Mouse (Mus musculus) G1E (cell line): ENCODE data around the gene Zfp598. TPM values are rescaled to one million over a fixed set of nuclear protein-coding genes. Genes with fewer than 3 reads are reported as not detected.

ENCODE experiments used
- ATAC-seq: 2 replicates; pipeline ENCODE4 v1.8.0; 2016; ENCODE audit warnings: mild to moderate bottlenecking; ENCODE audit not compliant: insufficient number of reproducible peaks, poor library complexity, low FRiP score, severe bottlenecking; ENCODE audit errors: extremely low read depth
- DNase-seq: peaks from one replicate; pipeline ENCODE4 v3.0.0; 2012; ENCODE audit warnings: low spot score
- H3K27me3 ChIP-seq: 2 replicates; pipeline ENCODE4 v1.6.1; 2012; ENCODE audit warnings: mild to moderate bottlenecking, low read length, inconsistent platforms; ENCODE audit not compliant: insufficient read depth
- H3K36me3 ChIP-seq: replicated peaks from 2 replicates; pipeline ENCODE3; 2012; ENCODE audit warnings: mild to moderate bottlenecking, inconsistent platforms
- H3K4me1 ChIP-seq: 2 replicates; pipeline ENCODE4 v1.6.1; 2012; ENCODE audit warnings: low read depth, low read length, inconsistent platforms, mixed read lengths; ENCODE audit not compliant: insufficient read depth
- H3K4me3 ChIP-seq: 2 replicates; pipeline ENCODE4 v1.5.1; 2012; ENCODE audit warnings: low read depth, mild to moderate bottlenecking, inconsistent platforms, low read length, moderate library complexity, mixed read lengths
- H3K9me3 ChIP-seq: replicated peaks from 2 replicates; pipeline ENCODE4 v1.6.1; 2012; ENCODE audit warnings: inconsistent platforms
- CTCF ChIP-seq: IDR thresholded peaks from 2 replicates; pipeline ENCODE4 v1.5.1; 2012; ENCODE audit warnings: low read depth, low read length, inconsistent platforms, mixed read lengths
- GATA1 ChIP-seq: IDR thresholded peaks from 2 replicates; pipeline ENCODE4 v1.6.1; 2012; ENCODE audit warnings: borderline replicate concordance, low read length, inconsistent platforms, mixed read lengths
- GATA2 ChIP-seq: IDR thresholded peaks from 2 replicates; pipeline ENCODE4 v1.6.1; 2012; ENCODE audit warnings: low read depth, low read length, inconsistent platforms, borderline replicate concordance
- POLR2AphosphoS5 ChIP-seq: IDR thresholded peaks from 2 replicates; pipeline ENCODE4 v1.6.1; 2012; ENCODE audit warnings: low read depth, low read length, inconsistent platforms; ENCODE audit not compliant: insufficient replicate concordance
- TAL1 ChIP-seq: conservative IDR thresholded peaks from 2 replicates; pipeline ENCODE4 v1.6.1; 2012; ENCODE audit warnings: low read depth, low read length, inconsistent platforms, mixed read lengths
- polyA plus RNA-seq: library from polyadenylated mRNA; stranded (reverse); fragments of >175 nt; gene quantifications from 2 replicates; pipeline ENCODE4 v1.2.3, GENCODE M21; 2012
- total RNA-seq, 2 experiments: library from RNA; stranded (forward) in 1 of 2; stranded (reverse) in 1 of 2; fragments of 200-1000 nt in 1 of 2; fragments of >200 nt in 1 of 2; fragmentation: Nextera tagmentation in 1 of 2; gene quantifications; 2 replicates each; pipeline ENCODE4 v1.2.3; 2014 to 2017

Zfp598 gene
- total and polyA plus RNA-seq, 3 experiments = 11.2 to 86.4 (median 59.1) TPM

- peaks cover 41% of the 10 kb centered on the region for H3K4me1 ChIP-seq
- no peak for ATAC-seq
- no peaks in the 10 kb centered on the region; the same call in 1 of the 2 replicates for H3K27me3 ChIP-seq
- H3K4me3 ChIP-seq = no peak overlapping the region
- peaks cover 80% of the 10 kb centered on the region for H3K36me3 ChIP-seq
- no peak for DNase-seq
- H3K9me3 ChIP-seq = no peaks in the 10 kb centered on the region
- TF ChIP-seq CTCF (no peak), GATA2 (no peak), POLR2AphosphoS5 (no peak), TAL1 (no peak), GATA1 (no peak)
Observed at GRCm38 (mm10) chr17:24701251-24701650, 31.8 kb downstream of the Zfp598 start.

GRCm38 (mm10) chr17:24705821-24706220 is 36.3 kb downstream of the Zfp598 start:
- Histone ChIP-seq H3K4me3 (peak overlapping the region; percentile 75; the same call in 1 of the 2 replicates), H3K9me3 (no peaks in the 10 kb centered on the region), H3K27me3 (no peaks in the 10 kb centered on the region), H3K4me1 (peaks cover 31% of the 10 kb centered on the region), H3K36me3 (peaks cover 55% of the 10 kb centered on the region)
- no peak for TF ChIP-seq CTCF
- no peak for TF ChIP-seq GATA1
- TF ChIP-seq GATA2 = no peak
- no peak for TF ChIP-seq TAL1
- TF ChIP-seq POLR2AphosphoS5 = no peak
- DNase-seq (no peak), ATAC-seq (no peak)

- Histone ChIP-seq H3K27me3 (no peaks in the 10 kb centered on the region), H3K4me3 (peak within 1 kb of the TSS; percentile 75), H3K4me1 (peaks cover 31% of the 10 kb centered on the region), H3K9me3 (no peaks in the 10 kb centered on the region), H3K36me3 (peaks cover 42% of the 10 kb centered on the region)
- TF ChIP-seq GATA1 (no peak), POLR2AphosphoS5 (no peak), CTCF (no peak), TAL1 (no peak)
- ATAC-seq (peak; percentile 68), DNase-seq (peak; percentile 92)
Observed at GRCm38 (mm10) chr17:24706982-24707800, 37.7 kb downstream of the Zfp598 start, which contains the start of gene Tbl3. Tbl3 (minus strand) TSS chr17:24707660.

GRCm38 (mm10) chr17:24707801-24708425 is 38.4 kb downstream of the Zfp598 start:
- TF ChIP-seq POLR2AphosphoS5 (no peak), GATA2 (no peak), TAL1 (no peak), GATA1 (no peak), CTCF (no peak)
- Histone ChIP-seq H3K36me3 (peaks cover 34% of the 10 kb centered on the region), H3K4me1 (peaks cover 30% of the 10 kb centered on the region), H3K4me3 (peak overlapping the region; percentile 75), H3K27me3 (no peaks in the 10 kb centered on the region), H3K9me3 (no peaks in the 10 kb centered on the region)
- ATAC-seq = no peak
- DNase-seq = no peak

GRCm38 (mm10) chr17:24708646-24709045 is 39.2 kb downstream of the Zfp598 start:
- peaks cover 28% of the 10 kb centered on the region for H3K4me1 ChIP-seq
- no peaks in the 10 kb centered on the region for H3K9me3 ChIP-seq
- peaks cover 30% of the 10 kb centered on the region for H3K36me3 ChIP-seq
- DNase-seq = no peak
- H3K4me3 ChIP-seq = no peak overlapping the region
- no peak for TF ChIP-seq GATA2
- H3K27me3 ChIP-seq = no peaks in the 10 kb centered on the region
- ATAC-seq = no peak

- Histone ChIP-seq H3K9me3 (no peaks in the 10 kb centered on the region), H3K4me3 (no peak overlapping the region), H3K36me3 (peaks cover 41% of the 10 kb centered on the region), H3K4me1 (peaks cover 14% of the 10 kb centered on the region), H3K27me3 (no peaks in the 10 kb centered on the region; the same call in 1 of the 2 replicates)
- no peak for TF ChIP-seq POLR2AphosphoS5
- TF ChIP-seq TAL1 = no peak
- TF ChIP-seq GATA2 = no peak
- no peak for TF ChIP-seq CTCF
- TF ChIP-seq GATA1 = no peak
- ATAC-seq = no peak
- no peak for DNase-seq
Observed at GRCm38 (mm10) chr17:24715556-24715955, 46.1 kb downstream of the Zfp598 start.
